Mouse (Mus musculus): ENCODE results near the gene Nipa2. TPM values are rescaled to one million over a fixed set of nuclear protein-coding genes. Genes with fewer than 3 reads are reported as not detected.

The Nipa2 gene
- polyA plus RNA-seq (2015; fragmentation: Nextera tagmentation; extraction: Ambion mirVana), result 25.5 and 26.6 TPM in 2 replicates

DNA sequence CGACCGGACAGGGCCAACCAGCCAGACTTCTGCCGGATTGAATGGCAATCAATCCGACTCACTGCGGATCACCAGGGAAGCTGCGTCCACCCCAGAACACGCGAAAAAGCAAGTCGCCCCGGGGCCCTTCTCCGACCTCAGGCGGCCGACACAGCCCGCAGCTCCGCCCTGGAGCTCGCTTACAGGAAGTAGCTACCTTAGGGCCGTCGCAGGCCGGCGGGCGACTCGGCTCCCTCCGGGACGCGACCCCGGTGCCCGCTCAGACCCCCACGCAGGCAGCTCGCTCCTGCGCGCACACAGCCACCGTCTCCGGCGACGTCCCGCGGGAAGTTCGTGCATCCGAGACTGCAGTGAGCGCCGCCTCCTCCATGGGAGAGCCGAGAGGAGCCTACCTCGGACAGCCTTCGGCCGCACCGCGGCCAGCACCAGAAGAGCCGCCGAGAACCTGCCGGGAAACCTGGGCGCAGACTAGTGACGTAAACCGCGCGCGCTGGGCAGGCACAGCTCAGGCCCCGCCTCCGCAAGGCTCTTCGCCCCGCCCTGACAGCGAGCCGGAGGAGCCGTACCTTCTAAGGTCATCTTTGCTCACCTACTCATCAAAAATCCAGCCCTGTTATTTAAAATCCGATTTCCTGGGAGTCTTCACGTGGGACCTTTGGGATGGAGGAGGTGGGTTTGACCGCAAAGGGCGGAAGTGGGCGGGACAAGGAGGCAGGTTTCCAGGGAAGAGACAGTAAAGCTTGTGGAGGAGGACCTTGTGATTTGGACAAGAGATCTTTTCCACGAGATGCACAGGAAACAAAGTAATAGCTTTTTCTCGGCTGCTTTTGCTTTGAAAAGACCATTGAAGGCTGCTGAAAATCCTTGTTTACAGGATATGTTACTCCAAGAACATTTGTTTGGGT, at the start of gene Nipa2:
Gene Nipa2 (minus strand): TSS at position 473 of the 905 bp plus-strand sequence.

Other genes with a start within 250 kb of the Nipa2 start
- 0.18 and 0.45 TPM in 2 replicates for gene Siglech, start 194.3 kb downstream of the Nipa2 start, polyA plus RNA-seq (2015; fragmentation: Nextera tagmentation; extraction: Ambion mirVana)
- gene Tubgcp5, start 168.3 kb downstream of the Nipa2 start, polyA plus RNA-seq (2015; fragmentation: Nextera tagmentation; extraction: Ambion mirVana), result 9.9 and 11.5 TPM in 2 replicates
- gene Cyfip1, start 120.7 kb downstream of the Nipa2 start, polyA plus RNA-seq (2015; fragmentation: Nextera tagmentation; extraction: Ambion mirVana), result 34.0 and 37.9 TPM in 2 replicates
- 2.7 TPM in 2 replicates for gene Nipa1, start 57.5 kb upstream of the Nipa2 start, polyA plus RNA-seq (2015; fragmentation: Nextera tagmentation; extraction: Ambion mirVana)
- 10.2 and 12.6 TPM in 2 replicates for gene Herc2, start 87.7 kb upstream of the Nipa2 start, polyA plus RNA-seq (2015; fragmentation: Nextera tagmentation; extraction: Ambion mirVana)

All from skeletal muscle tissue, postnatal 0 days (tissue).